Mouse (Mus musculus) small intestine, adult 10 weeks (tissue): Measurements from ENCODE around the gene Plppr3. TPM values are rescaled to one million over a fixed set of nuclear protein-coding genes. Genes with fewer than 3 reads are reported as not detected.

Experiments used
- polyA plus RNA-seq: library from polyadenylated mRNA; stranded (reverse); fragments of 350-450 nt; fragmentation: Illumina TruSeq; extraction: RNeasy Lipid Tissue Mini Kit (QIAGEN cat#74804); gene quantifications from one replicate; pipeline ENCODE4 v1.2.3, GENCODE M21; 2014; ENCODE audit warnings: low replicate concordance

Gene Plppr3
- polyA plus RNA-seq = not detected

DNA sequence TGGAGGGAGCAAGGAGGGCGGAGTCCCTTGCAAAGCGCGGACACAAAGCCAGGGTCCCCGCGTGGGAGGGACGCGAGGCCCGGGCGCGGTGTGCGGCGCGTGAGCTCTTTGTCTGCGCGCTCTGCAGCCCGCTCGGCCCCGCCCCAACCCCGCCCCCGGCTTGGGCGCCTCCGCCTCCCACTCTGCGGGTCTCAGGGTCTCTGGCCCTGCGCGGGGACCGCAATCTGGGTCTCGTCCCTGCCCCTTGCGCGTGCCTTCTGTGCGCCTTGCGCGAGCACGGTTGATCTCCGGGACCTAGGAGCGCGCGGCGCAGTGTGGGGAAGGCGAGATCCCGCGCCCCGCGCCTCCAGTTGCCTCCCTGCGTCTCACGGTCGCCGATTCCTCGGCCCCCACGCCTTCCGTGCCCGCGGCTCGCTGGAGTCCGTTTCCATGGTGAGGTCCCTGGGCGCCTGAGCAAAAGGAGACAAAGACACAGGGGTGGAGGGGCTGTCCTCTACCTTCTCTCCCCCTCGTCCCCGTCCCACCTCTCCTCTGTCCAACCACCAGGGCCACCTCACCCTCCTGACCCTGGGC lies at the start of gene Plppr3, which contains the start of gene Prtn3:
Plppr3 (minus strand) TSS at position 345 of the 573 bp plus-strand sequence.
Prtn3 (plus strand) TSS at position 187 of the 573 bp plus-strand sequence.

DNA sequence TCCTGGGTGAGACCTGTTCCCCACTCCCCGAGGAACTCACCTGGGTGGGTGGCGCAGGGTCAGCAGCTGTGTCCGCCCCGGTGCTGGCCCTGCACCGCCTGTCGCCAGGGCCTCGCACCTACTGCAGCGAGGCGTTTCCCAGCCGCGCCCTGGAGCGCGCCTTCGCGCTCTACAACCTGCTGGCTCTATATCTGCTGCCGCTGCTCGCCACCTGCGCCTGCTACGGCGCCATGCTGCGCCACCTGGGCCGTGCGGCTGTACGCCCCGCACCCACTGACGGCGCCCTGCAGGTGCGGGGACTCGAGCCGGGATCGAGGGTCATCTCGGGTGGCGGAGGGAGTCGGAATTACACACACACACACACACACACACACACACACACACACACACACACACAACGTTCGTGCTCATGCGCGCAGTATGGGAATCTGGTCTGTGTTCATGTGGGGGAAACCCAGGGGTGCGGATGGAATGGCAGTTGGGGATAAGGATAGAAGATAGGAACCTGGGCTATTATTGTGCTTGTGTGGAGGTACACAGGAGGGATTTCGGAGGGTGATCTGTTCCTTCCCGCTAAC lies 46.6 kb upstream of the Plppr3 start, which contains the start of gene R3hdm4:
R3hdm4 (minus strand) TSS at position 251 of the 578 bp plus-strand sequence.

DNA sequence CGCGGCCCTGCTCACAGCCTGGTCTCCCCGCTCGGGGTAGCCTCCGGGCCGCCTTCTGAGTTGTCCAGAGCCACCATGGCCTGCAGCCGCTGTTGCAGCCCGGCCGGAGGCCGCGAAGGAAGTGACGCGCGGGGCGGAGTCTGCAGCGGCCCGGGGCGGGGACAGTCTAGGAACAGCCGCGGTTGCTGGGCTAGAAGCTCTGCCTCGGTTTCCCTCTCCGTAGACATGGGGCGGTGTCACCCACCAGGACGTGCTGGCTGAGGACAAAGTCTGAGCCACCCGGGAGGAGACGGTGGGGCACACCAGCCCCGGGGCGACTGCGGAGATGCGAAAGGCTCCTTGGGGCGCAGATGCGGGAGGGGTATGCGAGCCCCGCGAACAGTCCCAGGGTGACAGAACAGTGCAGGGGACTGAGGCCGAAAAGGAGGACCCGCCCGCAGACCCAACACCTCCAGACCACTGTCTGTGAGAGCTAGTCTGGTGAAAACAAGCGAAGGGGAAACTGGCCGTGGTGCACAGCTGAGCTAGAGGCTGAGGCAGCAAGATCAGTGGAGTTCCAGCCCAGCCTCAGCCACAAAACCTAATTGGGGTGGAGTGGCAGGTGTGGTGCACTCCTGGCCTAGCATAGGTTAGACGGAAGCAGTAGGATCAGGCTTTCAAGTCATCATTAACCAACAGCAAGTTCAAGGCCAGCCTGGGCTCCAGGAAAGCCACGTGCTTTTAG lies 42.5 kb upstream of the Plppr3 start, which contains the start of gene Kiss1r:
Kiss1r (plus strand) TSS at position 164 of the 724 bp plus-strand sequence.

DNA sequence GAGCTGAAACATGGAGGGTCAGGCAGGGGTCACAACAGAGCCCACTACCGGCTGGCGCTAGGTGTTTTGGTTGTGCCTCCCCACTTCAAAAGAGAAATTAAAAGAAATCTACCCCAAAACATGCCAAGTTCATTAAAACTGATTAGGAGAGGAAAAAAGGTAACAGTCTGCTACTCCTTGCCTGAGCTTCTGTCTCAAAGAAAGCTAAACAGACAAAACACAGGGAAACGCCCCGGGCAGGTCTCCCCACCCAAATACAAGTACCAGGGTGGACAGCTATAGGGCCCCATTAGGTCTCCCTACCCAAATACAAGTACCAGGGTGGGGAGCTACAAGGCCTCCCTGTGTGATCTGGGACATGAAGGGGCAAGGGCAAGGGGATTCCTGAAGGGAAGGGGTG lies 36.1 kb upstream of the Plppr3 start, which contains the start of gene Gm26602:
Gm26602 (plus strand) TSS at position 301 of the 400 bp plus-strand sequence.

DNA sequence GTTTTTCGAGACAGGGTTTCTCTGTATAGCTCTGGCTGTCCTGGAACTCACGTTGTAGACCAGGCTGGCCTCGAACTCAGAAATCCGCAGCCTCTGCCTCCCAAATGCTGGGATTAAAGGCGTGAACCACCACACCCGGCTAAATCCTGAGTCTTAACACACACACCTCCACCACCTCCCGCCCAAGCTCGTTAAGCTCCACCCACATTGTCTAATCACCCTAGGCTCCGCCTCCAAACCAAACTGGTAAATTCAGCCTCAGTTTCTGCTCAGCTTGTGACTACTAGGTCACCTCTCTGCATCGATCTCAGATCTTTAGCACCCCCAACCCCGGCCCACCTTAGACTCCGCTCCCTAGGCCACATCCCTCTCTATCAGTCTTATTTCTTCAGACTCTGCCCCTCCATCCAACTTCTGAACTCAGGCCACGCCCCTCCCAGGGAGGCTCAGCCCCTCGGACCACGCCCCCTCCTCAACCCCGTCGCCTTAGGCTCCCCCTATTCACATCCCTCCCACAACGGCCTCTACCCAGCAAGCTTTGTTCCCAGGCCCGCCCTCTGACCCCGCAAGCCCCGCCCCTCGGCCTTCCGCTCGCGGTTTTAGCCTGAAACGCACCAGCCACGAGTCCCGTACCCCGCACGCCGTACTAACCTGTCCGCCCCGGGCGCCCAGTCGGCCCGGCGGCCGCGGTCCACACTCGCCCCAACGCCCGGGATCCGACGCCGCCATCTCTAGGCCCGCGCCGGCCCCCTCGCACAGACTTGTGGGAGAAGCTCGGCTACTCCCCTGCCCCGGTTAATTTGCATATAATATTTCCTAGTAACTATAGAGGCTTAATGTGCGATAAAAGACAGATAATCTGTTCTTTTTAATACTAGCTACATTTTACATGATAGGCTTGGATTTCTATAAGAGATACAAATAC lies 34.0 kb upstream of the Plppr3 start, which contains the start of gene Med16:
Med16 (minus strand) TSS at position 757 of the 925 bp plus-strand sequence.

DNA sequence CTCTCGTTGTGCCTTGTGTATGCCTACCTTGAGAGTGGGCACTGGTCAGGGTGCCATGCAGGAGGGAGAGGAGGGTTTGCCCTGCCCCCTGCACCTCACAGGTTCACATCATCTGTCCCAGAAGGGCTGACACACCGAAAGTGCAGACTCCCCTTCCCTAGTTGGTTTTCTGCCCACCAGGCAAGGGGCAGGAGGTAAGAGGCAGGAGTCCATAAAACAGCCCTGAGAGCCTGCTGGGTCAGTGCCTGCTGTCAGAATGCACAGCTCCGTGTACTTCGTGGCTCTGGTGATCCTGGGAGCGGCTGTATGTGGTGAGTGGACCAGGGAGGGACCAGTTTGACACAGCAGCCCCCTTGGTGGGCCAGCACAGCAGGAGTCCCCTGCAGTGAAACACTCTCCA lies 16.2 kb upstream of the Plppr3 start, which contains the start of gene Cfd:
Cfd (plus strand) TSS at position 184 of the 400 bp plus-strand sequence.

DNA sequence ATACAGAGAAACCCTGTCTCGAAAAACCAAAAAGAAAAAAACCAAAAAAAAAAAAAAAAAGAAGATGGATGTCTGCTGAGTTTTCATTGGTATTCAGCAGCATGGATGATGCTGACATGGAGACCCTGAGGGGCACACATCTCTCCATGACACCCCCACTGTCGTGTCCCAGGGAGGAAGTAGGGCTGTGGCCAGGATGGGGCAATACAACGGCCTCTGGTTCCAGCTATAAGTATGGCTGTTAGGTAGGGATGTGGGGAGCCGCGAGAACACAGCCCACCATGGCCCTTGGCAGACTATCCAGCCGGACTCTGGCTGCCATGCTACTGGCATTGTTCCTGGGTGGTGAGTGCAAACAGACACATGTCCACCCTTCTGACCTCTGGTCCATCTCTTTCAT lies 11.6 kb upstream of the Plppr3 start, which contains the start of gene Elane:
Elane (plus strand) TSS at position 194 of the 400 bp plus-strand sequence.

DNA sequence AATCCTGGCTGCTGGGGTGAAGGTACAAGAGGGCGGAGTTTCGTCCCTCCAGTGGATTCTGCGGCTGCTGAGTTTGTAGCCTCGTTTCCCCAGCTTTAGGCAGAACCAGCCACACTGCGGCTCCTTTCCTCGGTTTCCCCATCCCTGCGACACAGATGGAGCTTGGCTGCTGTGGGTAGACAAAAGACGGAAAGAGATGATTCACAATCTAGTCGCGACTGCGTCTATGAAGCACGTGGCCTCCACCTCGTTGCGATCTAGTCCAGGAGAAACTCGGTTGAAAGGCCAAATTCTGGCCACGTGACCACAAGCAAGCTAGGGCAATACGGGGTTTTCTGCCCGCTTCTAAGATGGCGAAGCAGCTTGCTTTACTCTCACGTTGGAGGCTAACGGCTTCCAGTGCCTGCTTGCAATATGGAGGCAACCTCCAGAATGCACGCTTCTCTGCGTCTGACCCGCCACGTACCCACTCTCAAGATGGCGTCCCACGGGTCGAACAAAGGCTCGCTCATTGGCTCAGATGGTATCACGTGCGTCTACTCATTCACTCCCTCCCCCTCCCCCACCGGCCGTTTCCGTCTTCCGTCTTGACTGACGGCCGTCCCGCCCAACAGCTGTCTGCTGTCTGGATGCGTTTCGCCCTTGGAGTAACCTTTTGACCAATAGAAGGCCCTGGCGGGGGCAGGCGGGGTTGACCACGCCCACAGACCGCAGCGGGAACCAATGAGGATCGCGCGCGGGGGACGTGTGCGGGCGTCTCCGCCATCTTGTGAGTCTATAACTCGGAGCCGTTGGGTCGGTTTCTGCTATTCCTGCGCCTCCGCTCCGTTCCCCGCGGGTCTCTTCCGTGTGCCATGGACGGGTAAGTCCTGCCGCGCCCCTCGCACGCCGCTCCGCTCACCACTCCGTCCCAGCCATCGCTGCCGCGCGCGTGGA lies 20.3 kb downstream of the Plppr3 start, which contains the start of gene Ptbp1:
Ptbp1 (plus strand) TSS at position 568 of the 936 bp plus-strand sequence.

DNA sequence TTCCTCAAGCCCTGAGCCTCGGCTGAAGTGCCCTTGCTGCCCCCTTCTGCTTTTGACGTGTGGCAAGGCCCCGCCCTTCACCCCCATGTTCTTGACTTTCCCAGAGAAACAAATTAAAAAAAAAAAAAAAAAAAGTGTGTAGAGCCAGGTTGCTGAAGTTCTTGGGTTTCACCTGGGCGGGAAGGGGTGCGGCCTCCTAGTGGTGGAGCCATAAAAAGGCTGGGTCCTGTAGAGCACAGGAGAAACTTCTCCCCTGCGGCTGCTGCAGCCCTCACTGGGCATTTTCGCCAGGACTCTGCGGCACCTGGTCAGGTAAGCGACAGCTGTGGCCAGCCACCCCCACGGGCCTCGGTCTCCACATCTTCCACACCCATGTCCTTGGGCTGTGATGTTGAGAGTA lies 53.7 kb downstream of the Plppr3 start, which contains the start of gene Misp:
Misp (plus strand) TSS at position 208 of the 400 bp plus-strand sequence.

Other genes with a start within 250 kb of the Plppr3 start
- gene Shc2, start 236.7 kb downstream of the Plppr3 start, polyA plus RNA-seq = 0.30 TPM
- gene Odf3l2, start 228.9 kb downstream of the Plppr3 start, polyA plus RNA-seq = not detected
- not detected for gene Madcam1, start 210.1 kb downstream of the Plppr3 start, polyA plus RNA-seq
- gene Tpgs1, start 205.3 kb downstream of the Plppr3 start, polyA plus RNA-seq = not detected
- not detected for gene Cdc34, start 192.4 kb downstream of the Plppr3 start, polyA plus RNA-seq
- gene Gzmm, start 185.6 kb downstream of the Plppr3 start, polyA plus RNA-seq = not detected
- 328 TPM for gene Bsg, start 170.1 kb downstream of the Plppr3 start, polyA plus RNA-seq
- not detected for gene Hcn2, start 158.0 kb downstream of the Plppr3 start, polyA plus RNA-seq
- gene Polrmt, start 128.1 kb downstream of the Plppr3 start, polyA plus RNA-seq = not detected
- gene Fgf22, start 119.6 kb downstream of the Plppr3 start, polyA plus RNA-seq = not detected
- gene Rnf126, start 107.7 kb downstream of the Plppr3 start, polyA plus RNA-seq = 0.41 TPM
- 0.45 TPM for gene Fstl3, start 97.4 kb downstream of the Plppr3 start, polyA plus RNA-seq
- gene Prss57, start 83.7 kb downstream of the Plppr3 start, polyA plus RNA-seq = not detected
- not detected for gene Palm, start 81.1 kb downstream of the Plppr3 start, polyA plus RNA-seq
- gene Misp, start 53.6 kb downstream of the Plppr3 start, polyA plus RNA-seq = 3.9 TPM
- 52.9 TPM for gene Ptbp1, start 20.2 kb downstream of the Plppr3 start, polyA plus RNA-seq
- not detected for gene Prtn3, start 158 bp downstream of the Plppr3 start, polyA plus RNA-seq
- gene Elane, start 11.6 kb upstream of the Plppr3 start, polyA plus RNA-seq = not detected
- gene Cfd, start 16.2 kb upstream of the Plppr3 start, polyA plus RNA-seq = 0.67 TPM
- 0.11 TPM for gene Med16, start 34.3 kb upstream of the Plppr3 start, polyA plus RNA-seq
- gene Gm26602, start 36.2 kb upstream of the Plppr3 start, polyA plus RNA-seq = not detected
- gene Kiss1r, start 42.3 kb upstream of the Plppr3 start, polyA plus RNA-seq = not detected
- 1.5 TPM for gene R3hdm4, start 46.6 kb upstream of the Plppr3 start, polyA plus RNA-seq
- gene Arid3a, start 52.4 kb upstream of the Plppr3 start, polyA plus RNA-seq = 2.3 TPM
- gene Wdr18, start 85.5 kb upstream of the Plppr3 start, polyA plus RNA-seq = 1.0 TPM
- gene Grin3b, start 96.1 kb upstream of the Plppr3 start, polyA plus RNA-seq = not detected
- 0.45 TPM for gene Tmem259, start 109.7 kb upstream of the Plppr3 start, polyA plus RNA-seq
- 1.9 TPM for gene Cnn2, start 114.0 kb upstream of the Plppr3 start, polyA plus RNA-seq
- gene Abca7, start 121.9 kb upstream of the Plppr3 start, polyA plus RNA-seq = 0.11 TPM
- gene Arhgap45, start 142.0 kb upstream of the Plppr3 start, polyA plus RNA-seq = 0.19 TPM
- not detected for gene Polr2e, start 165.2 kb upstream of the Plppr3 start, polyA plus RNA-seq
- 27.2 TPM for gene Gpx4, start 172.5 kb upstream of the Plppr3 start, polyA plus RNA-seq
- gene Sbno2, start 230.9 kb upstream of the Plppr3 start, polyA plus RNA-seq = 0.52 TPM
- gene Stk11, start 241.2 kb upstream of the Plppr3 start, polyA plus RNA-seq = 3.0 TPM